Mouse (Mus musculus) kidney, adult 2 months (tissue): ENCODE data around the gene Bhlhe41.

Experiments
- CTCF ChIP-seq: fragments of 200-500 bp; conservative IDR thresholded peaks from 2 replicates; pipeline ENCODE4 v1.5.1; 2011; ENCODE audit warnings: low read depth, mild to moderate bottlenecking, control low read depth, low read length, moderate library complexity, mixed read lengths; ENCODE audit not compliant: insufficient read depth, insufficient read length
- POLR2A ChIP-seq: fragments of 200-500 bp; IDR thresholded peaks from one replicate; pipeline ENCODE4 v1.6.1; 2011; ENCODE audit warnings: low read depth, low read length, control low read depth

- TF ChIP-seq POLR2A (no peak), CTCF (no peak)
Measured at GRCm38 (mm10) chr6:145847661-145848060, 17.7 kb downstream of the Bhlhe41 start.
